Mouse (Mus musculus) T-helper 1 cell (primary cell): ENCODE data around the gene Zmym2.

Experiments used
- in situ Hi-C: fragments of 300-600 bp; cut with MboI, MseI; formaldehyde crosslinking; loops from one replicate; pipeline ENCODE4 v1.15.1; 2025; ENCODE audit warnings: high pct_unique_total_duplicates

Zmym2 gene

GRCm38 (mm10) chr14:56905696-56906095, 19.2 kb downstream of the Zmym2 start:
- in situ Hi-C loops = no loop called here

GRCm38 (mm10) chr14:56918532-56918931, 32.1 kb downstream of the Zmym2 start:
- in situ Hi-C loops = no loop called here

- in situ Hi-C loops = no loop called here
Observed at GRCm38 (mm10) chr14:56935481-56935880, 49.0 kb downstream of the Zmym2 start.

GRCm38 (mm10) chr14:56939903-56940302, 53.5 kb downstream of the Zmym2 start:
- in situ Hi-C loops = no loop called here

GRCm38 (mm10) chr14:56952928-56953327, 66.5 kb downstream of the Zmym2 start:
- in situ Hi-C loops = no loop called here

- in situ Hi-C loops = no loop called here
Observed at GRCm38 (mm10) chr14:56954393-56954792, 67.9 kb downstream of the Zmym2 start.

GRCm38 (mm10) chr14:56963969-56964734, 77.7 kb downstream of the Zmym2 start:
- in situ Hi-C loops = loop anchor here (10.0 kb wide), 1 partner anchor 101 kb away; no protein-coding TSS in a partner anchor

GRCm38 (mm10) chr14:56969653-56970052, 83.2 kb downstream of the Zmym2 start:
- in situ Hi-C loops = loop anchor here (10.0 kb wide), 1 partner anchor 95 kb away; no protein-coding TSS in a partner anchor

- in situ Hi-C loops = no loop called here
Observed at GRCm38 (mm10) chr14:56970160-56970559, 83.7 kb downstream of the Zmym2 start.

- in situ Hi-C loops = no loop called here
Observed at GRCm38 (mm10) chr14:56978045-56978655, 91.7 kb downstream of the Zmym2 start.

GRCm38 (mm10) chr14:56988621-56989020, 102.2 kb downstream of the Zmym2 start:
- in situ Hi-C loops = loop anchor here (5.0 kb wide), 1 partner anchor 74 kb away; no protein-coding TSS in a partner anchor
